Mouse (Mus musculus) CH12.LX (cell line): ENCODE measurements around the gene Tspan9. TPM values are rescaled to one million over a fixed set of nuclear protein-coding genes. Genes with fewer than 3 reads are reported as not detected.

ENCODE experiments used
- DNase-seq: peaks from one replicate; pipeline ENCODE4 v3.0.0-alpha.2; 2013; ENCODE audit errors: extremely low read depth
- H3K27ac ChIP-seq: 2 replicates; pipeline ENCODE4 v1.5.1; 2012; ENCODE audit warnings: low read depth, mild to moderate bottlenecking, control low read depth, moderate library complexity; ENCODE audit not compliant: insufficient read depth
- H3K27me3 ChIP-seq: replicated peaks from 2 replicates; pipeline ENCODE3; 2012; ENCODE audit warnings: inconsistent platforms
- H3K36me3 ChIP-seq, 2 experiments: replicated peaks in 1 of 2; 2 replicates each; pipeline versions ENCODE3 to v1.6.1; 2012; ENCODE audit warnings: inconsistent platforms in 1 of 2, low read length in 1 of 2, mild to moderate bottlenecking in 1 of 2, mixed read lengths in 1 of 2, moderate library complexity in 1 of 2; ENCODE audit not compliant: control insufficient read depth in 1 of 2, insufficient read depth in 1 of 2
- H3K4me1 ChIP-seq, 2 experiments: 2 replicates each; pipeline ENCODE4 v1.6.1; 2012; ENCODE audit warnings: inconsistent platforms in 1 of 2, moderate library complexity in 1 of 2; ENCODE audit not compliant: insufficient read depth in 2 of 2, control insufficient read depth in 1 of 2
- H3K4me2 ChIP-seq: 2 replicates; pipeline ENCODE4 v1.6.1; 2012; ENCODE audit warnings: low read depth, mild to moderate bottlenecking, control low read depth; ENCODE audit not compliant: poor library complexity, insufficient read depth, severe bottlenecking
- H3K4me3 ChIP-seq, 3 experiments: fragments of 150-350 bp in 1 of 3; sonication (generic) in 1 of 3; replicated peaks in 1 of 3; 2 replicates each; pipeline versions ENCODE3 to v1.5.1; 2011 to 2012; ENCODE audit warnings: low read depth in 2 of 3, low read length in 2 of 3, mild to moderate bottlenecking in 2 of 3, moderate library complexity in 2 of 3, control low read depth in 1 of 3, improper control_type of control experiment in 1 of 3, inconsistent platforms in 1 of 3, mixed read lengths in 1 of 3; ENCODE audit not compliant: poor library complexity in 1 of 3
- H3K79me2 ChIP-seq: replicated peaks from 2 replicates; pipeline ENCODE4 v1.6.1; 2012; ENCODE audit warnings: mild to moderate bottlenecking, moderate library complexity; ENCODE audit not compliant: control insufficient read depth, poor library complexity, insufficient read depth, severe bottlenecking; ENCODE audit errors: extremely low read depth
- H3K9ac ChIP-seq: 2 replicates; pipeline ENCODE4 v1.6.1; 2012; ENCODE audit warnings: low read depth, mild to moderate bottlenecking, control low read depth, moderate library complexity; ENCODE audit not compliant: insufficient read depth
- H3K9me3 ChIP-seq: replicated peaks from 2 replicates; pipeline ENCODE3; 2012; ENCODE audit warnings: low read length, inconsistent platforms, mixed read lengths
- BHLHE40 ChIP-seq: IDR thresholded peaks from 2 replicates; pipeline ENCODE4 v1.6.1; 2011; ENCODE audit warnings: mild to moderate bottlenecking, low read depth, low read length, improper control_type of control experiment
- CHD1 ChIP-seq: IDR thresholded peaks from 2 replicates; pipeline ENCODE4 v1.6.1; 2012; ENCODE audit warnings: low read depth, low read length, improper control_type of control experiment, inconsistent platforms
- CHD2 ChIP-seq: IDR thresholded peaks from 2 replicates; pipeline ENCODE4 v1.6.1; 2011; ENCODE audit warnings: low read length, improper control_type of control experiment
- CTCF ChIP-seq, 2 experiments: IDR thresholded peaks in 1 of 2; conservative IDR thresholded peaks in 1 of 2; 2 replicates each; pipeline ENCODE4 v1.5.1; 2011 to 2012; ENCODE audit warnings: low read depth in 2 of 2, low read length in 2 of 2, improper control_type of control experiment in 1 of 2, inconsistent platforms in 1 of 2, mild to moderate bottlenecking in 1 of 2, moderate library complexity in 1 of 2
- E2F4 ChIP-seq: IDR thresholded peaks from 2 replicates; pipeline ENCODE4 v1.6.1; 2011; ENCODE audit warnings: low read depth, low read length, improper control_type of control experiment; ENCODE audit not compliant: insufficient replicate concordance
- ELF1 ChIP-seq: IDR thresholded peaks from 2 replicates; pipeline ENCODE4 v1.6.1; 2014; ENCODE audit warnings: low read depth, mild to moderate bottlenecking, inconsistent platforms, low read length, improper control_type of control experiment
- EP300 ChIP-seq: IDR thresholded peaks from 2 replicates; pipeline ENCODE4 v1.6.1; 2011; ENCODE audit warnings: low read length, improper control_type of control experiment
- ETS1 ChIP-seq: conservative IDR thresholded peaks from 2 replicates; pipeline ENCODE4 v1.6.1; 2012; ENCODE audit warnings: low read depth, mild to moderate bottlenecking, inconsistent platforms, low read length, improper control_type of control experiment, moderate library complexity
- GABPA ChIP-seq: IDR thresholded peaks from 2 replicates; pipeline ENCODE4 v1.6.1; 2012; ENCODE audit warnings: low read depth, low read length, improper control_type of control experiment, inconsistent platforms; ENCODE audit not compliant: insufficient replicate concordance
- HCFC1 ChIP-seq: IDR thresholded peaks from 2 replicates; pipeline ENCODE4 v1.6.1; 2012; ENCODE audit warnings: low read depth, mild to moderate bottlenecking, inconsistent platforms, low read length, improper control_type of control experiment
- IRF4 ChIP-seq: IDR thresholded peaks from 2 replicates; pipeline ENCODE4 v1.6.1; 2014; ENCODE audit warnings: low read depth, mild to moderate bottlenecking, inconsistent platforms, low read length, improper control_type of control experiment
- JUND ChIP-seq: conservative IDR thresholded peaks from 2 replicates; pipeline ENCODE4 v1.6.1; 2011; ENCODE audit warnings: low read depth, low read length, improper control_type of control experiment
- MAX ChIP-seq: IDR thresholded peaks from 2 replicates; pipeline ENCODE4 v1.6.1; 2011; ENCODE audit warnings: low read length, improper control_type of control experiment
- MAZ ChIP-seq: IDR thresholded peaks from 2 replicates; pipeline ENCODE4 v1.6.1; 2012; ENCODE audit warnings: low read depth, mild to moderate bottlenecking, inconsistent platforms, low read length, improper control_type of control experiment, moderate library complexity
- MXI1 ChIP-seq: IDR thresholded peaks from 2 replicates; pipeline ENCODE4 v1.6.1; 2011; ENCODE audit warnings: mild to moderate bottlenecking, low read depth, low read length, improper control_type of control experiment
- MYC ChIP-seq: IDR thresholded peaks from 2 replicates; pipeline ENCODE4 v1.6.1; 2011; ENCODE audit warnings: low read depth, mild to moderate bottlenecking, improper control_type of control experiment, low read length
- NELFE ChIP-seq: IDR thresholded peaks from 2 replicates; pipeline ENCODE4 v1.6.1; 2011; ENCODE audit warnings: low read depth, low read length, improper control_type of control experiment
- NRF1 ChIP-seq: IDR thresholded peaks from 2 replicates; pipeline ENCODE4 v1.6.1; 2014; ENCODE audit warnings: low read depth, mild to moderate bottlenecking, inconsistent platforms, low read length, improper control_type of control experiment, moderate library complexity
- PAX5 ChIP-seq: IDR thresholded peaks from 2 replicates; pipeline ENCODE4 v1.6.1; 2012; ENCODE audit warnings: low read length, inconsistent platforms, mixed read lengths
- POLR2A ChIP-seq: IDR thresholded peaks from 2 replicates; pipeline ENCODE4 v1.6.1; 2011; ENCODE audit warnings: low read depth, mild to moderate bottlenecking, improper control_type of control experiment, low read length
- POLR2AphosphoS2 ChIP-seq: IDR thresholded peaks from 2 replicates; pipeline ENCODE4 v1.6.1; 2011; ENCODE audit warnings: low read depth, low read length, improper control_type of control experiment
- SIN3A ChIP-seq: IDR thresholded peaks from 2 replicates; pipeline ENCODE4 v1.6.1; 2012; ENCODE audit warnings: low read length, improper control_type of control experiment, inconsistent platforms
- SMC3 ChIP-seq: IDR thresholded peaks from 2 replicates; pipeline ENCODE4 v1.6.1; 2011; ENCODE audit warnings: low read depth, low read length, improper control_type of control experiment
- TBP ChIP-seq: conservative IDR thresholded peaks from 2 replicates; pipeline ENCODE4 v1.6.1; 2011; ENCODE audit warnings: low read depth, low read length, improper control_type of control experiment
- TCF12 ChIP-seq: IDR thresholded peaks from 2 replicates; pipeline ENCODE4 v1.6.1; 2014; ENCODE audit warnings: low read depth, mild to moderate bottlenecking, inconsistent platforms, low read length, improper control_type of control experiment
- UBTF ChIP-seq: IDR thresholded peaks from 2 replicates; pipeline ENCODE4 v1.6.1; 2012; ENCODE audit warnings: low read depth, mild to moderate bottlenecking, inconsistent platforms, low read length, improper control_type of control experiment, moderate library complexity
- USF2 ChIP-seq: conservative IDR thresholded peaks from 2 replicates; pipeline ENCODE4 v1.6.1; 2011; ENCODE audit warnings: low read depth, low read length, improper control_type of control experiment
- ZC3H11A ChIP-seq: IDR thresholded peaks from 2 replicates; pipeline ENCODE4 v1.6.1; 2012; ENCODE audit warnings: low read depth, mild to moderate bottlenecking, inconsistent platforms, low read length, improper control_type of control experiment
- ZKSCAN1 ChIP-seq: IDR thresholded peaks from 2 replicates; pipeline ENCODE4 v1.6.1; 2012; ENCODE audit warnings: low read depth, inconsistent platforms, low read length, improper control_type of control experiment, borderline replicate concordance
- ZMIZ1 ChIP-seq: IDR thresholded peaks from 2 replicates; pipeline ENCODE4 v1.6.1; 2012; ENCODE audit warnings: low read depth, mild to moderate bottlenecking, inconsistent platforms, low read length, improper control_type of control experiment
- dilution Hi-C: fragments of 300-500 bp; cut with MboI; formaldehyde crosslinking; loops from 2 replicates; pipeline ENCODE4 v1.14.3; 2020; ENCODE audit warnings: low sequenced_read_pairs; ENCODE audit not compliant: extremely low pct_unique_long_range_greater_than_20kb, extremely low pct_ligation_motif_present
- in situ Hi-C: fragments of 300-500 bp; cut with MboI; formaldehyde crosslinking; loops from 3 replicates; pipeline ENCODE4 v1.14.3; 2019; ENCODE audit warnings: low sequenced_read_pairs, low pct_ligation_motif_present, low pct_unique_long_range_greater_than_20kb, mixed read lengths
- polyA plus RNA-seq: library from polyadenylated mRNA; unstranded; fragments of >175 nt; gene quantifications from 2 replicates; pipeline ENCODE4 v1.2.1, GENCODE M21; 2012; ENCODE audit warnings: low read depth; ENCODE audit not compliant: insufficient read length
- total RNA-seq, 2 experiments: library from RNA; depleted of rRNA; stranded (reverse); fragments of 300-350 nt in 1 of 2; fragments of >200 nt in 1 of 2; gene quantifications; 2 replicates each; pipeline ENCODE4 v1.2.3; 2012 to 2014

The Tspan9 gene
- total and polyA plus RNA-seq, 3 experiments, result 0.40 to 0.98 (median 0.71) TPM

DNA sequence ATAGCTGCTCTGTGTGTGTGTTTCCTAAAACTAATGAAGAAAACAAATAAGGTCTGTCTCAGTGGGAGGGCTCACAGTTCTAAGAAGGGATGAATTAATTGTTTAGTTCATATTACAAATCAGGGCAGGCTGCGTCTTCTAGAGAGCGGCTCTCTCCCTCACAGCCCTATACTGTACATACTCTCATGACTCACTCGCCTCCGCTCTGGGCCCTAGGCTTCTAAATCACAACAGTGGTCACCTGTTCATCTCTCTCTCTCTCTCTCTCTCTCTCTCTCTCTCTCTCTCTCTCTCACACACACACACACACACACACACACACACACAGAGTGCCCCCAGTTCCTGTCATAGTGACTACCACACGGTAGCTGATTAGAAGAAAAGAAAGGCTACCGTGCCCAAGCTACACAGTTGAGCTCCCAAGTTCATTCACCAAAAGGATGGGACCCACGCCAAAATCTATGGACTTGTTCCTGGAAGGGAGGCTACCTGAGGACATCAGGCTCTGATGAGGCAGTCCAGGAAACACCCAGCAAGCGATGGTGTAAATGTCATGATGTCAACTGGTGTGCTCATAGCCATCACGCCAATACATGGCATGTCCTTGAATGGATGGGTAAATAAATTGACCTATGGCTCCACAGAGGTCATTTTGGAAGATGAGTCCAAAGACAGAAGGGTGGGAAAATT lies 104.2 kb downstream of the Tspan9 start:
- no peak for TF ChIP-seq TBP
- TF ChIP-seq SMC3, result no peak
- no peak for TF ChIP-seq E2F4
- TF ChIP-seq UBTF, result no peak
- TF ChIP-seq CTCF (conservative IDR thresholded peaks at IDR 0.05 in 1 of 2, IDR thresholded peaks at IDR 0.05 in 1 of 2; ENCODE audit: low read depth in 2 of 2, low read length in 2 of 2), result no peak
- no peak for TF ChIP-seq NRF1
- no peak for TF ChIP-seq JUND
- no peak for TF ChIP-seq GABPA
- TF ChIP-seq BHLHE40, result no peak
- TF ChIP-seq USF2, result no peak
- TF ChIP-seq PAX5, result no peak
- no peak for TF ChIP-seq EP300
- no peak for TF ChIP-seq POLR2AphosphoS2
- no peak for TF ChIP-seq TCF12
- no peak for TF ChIP-seq MAZ
- TF ChIP-seq ZC3H11A, result no peak
- no peak for TF ChIP-seq MXI1
- no peak for TF ChIP-seq CHD2
- no peak for TF ChIP-seq CHD1
- no peak for TF ChIP-seq MAX
- Histone ChIP-seq H3K4me3 (no peak overlapping the region), H3K27me3 (peaks cover 96% of the 10 kb centered on the region), H3K4me2 (no peak overlapping the region), H3K9ac (no peak overlapping the region), H3K4me1 (no peaks in the 10 kb centered on the region), H3K27ac (no peak overlapping the region), H3K36me3 (no peaks in the 10 kb centered on the region), H3K9me3 (peaks cover 2% of the 10 kb centered on the region), H3K79me2 (no peaks in the 10 kb centered on the region)
- no peak for DNase-seq
- in situ Hi-C loops (no loop called here), dilution Hi-C loops (no loop called here)

- no peak for DNase-seq
These were observed 104.8 kb downstream of the Tspan9 start for GRCm38 (mm10) chr6:128038568-128038967.

More at GRCm38 (mm10) chr6:128038568-128038967, 104.8 kb downstream of the Tspan9 start:
- no peak overlapping the region for H3K27ac ChIP-seq
- no peak for TF ChIP-seq E2F4
- no peak for TF ChIP-seq HCFC1
- TF ChIP-seq ETS1, result no peak
- no peak for TF ChIP-seq CHD2
- TF ChIP-seq POLR2AphosphoS2, result no peak
- TF ChIP-seq SMC3, result no peak
- TF ChIP-seq ZKSCAN1, result no peak
- TF ChIP-seq IRF4, result no peak
- no peak for TF ChIP-seq CTCF (conservative IDR thresholded peaks at IDR 0.05 in 1 of 2, IDR thresholded peaks at IDR 0.05 in 1 of 2; ENCODE audit: low read depth in 2 of 2, low read length in 2 of 2)
- no peak for TF ChIP-seq ELF1
- TF ChIP-seq NELFE, result no peak
- no peak for TF ChIP-seq GABPA
- no peak for TF ChIP-seq ZMIZ1
- TF ChIP-seq MYC, result no peak
- no peak for TF ChIP-seq PAX5
- TF ChIP-seq MAX, result no peak
- TF ChIP-seq POLR2A, result no peak
- no peak for TF ChIP-seq SIN3A
- TF ChIP-seq EP300, result no peak
- H3K9ac ChIP-seq, result no peak overlapping the region
- dilution Hi-C loops, result no loop called here
- in situ Hi-C loops, result no loop called here
- peaks cover 95% of the 10 kb centered on the region for H3K27me3 ChIP-seq
- H3K79me2 ChIP-seq, result no peaks in the 10 kb centered on the region
- no peaks in the 10 kb centered on the region for H3K36me3 ChIP-seq
- H3K4me1 ChIP-seq, result no peaks in the 10 kb centered on the region
- H3K4me3 ChIP-seq, result no peak overlapping the region
- H3K4me2 ChIP-seq, result no peak overlapping the region
- H3K9me3 ChIP-seq, result peaks cover 2% of the 10 kb centered on the region
